Mouse (Mus musculus) embryonic facial prominence, embryonic 15.5 days (tissue): Measurements from ENCODE around the gene Nsun4. TPM values are rescaled to one million over a fixed set of nuclear protein-coding genes. Genes with fewer than 3 reads are reported as not detected.

ENCODE experiments used
- polyA plus RNA-seq: library from polyadenylated mRNA; unstranded; fragments of >200 nt; fragmentation: Nextera tagmentation; extraction: Ambion mirVana; gene quantifications from 2 replicates; pipeline ENCODE4 v1.2.1, GENCODE M21; 2015

Nsun4 gene
- polyA plus RNA-seq, 1 experiment from 2014 or later, result 17.9 TPM

Other genes with a start within 250 kb of the Nsun4 start
- gene Mob3c, start 225.8 kb downstream of the Nsun4 start, polyA plus RNA-seq, result 14.5 and 15.5 TPM in 2 replicates
- 33.1 and 33.2 TPM in 2 replicates for gene Mknk1, start 214.7 kb downstream of the Nsun4 start, polyA plus RNA-seq
- not detected in 2 replicates for gene Kncn, start 169.5 kb downstream of the Nsun4 start, polyA plus RNA-seq
- gene 6430628N08Rik, start 163.2 kb downstream of the Nsun4 start, polyA plus RNA-seq, result 0.23 TPM in 1 of 2 replicates, not detected in the other
- gene Dmbx1, start 114.0 kb downstream of the Nsun4 start, polyA plus RNA-seq, result 3.3 TPM in 2 replicates
- gene Faah, start 36.0 kb downstream of the Nsun4 start, polyA plus RNA-seq, result 7.0 and 8.5 TPM in 2 replicates
- gene Uqcrh, start 21.2 kb upstream of the Nsun4 start, polyA plus RNA-seq, result 472 and 502 TPM in 2 replicates
- gene Lrrc41, start 21.4 kb upstream of the Nsun4 start, polyA plus RNA-seq, result 79.5 and 81.6 TPM in 2 replicates
- 21.8 and 23.6 TPM in 2 replicates for gene Rad54l, start 69.8 kb upstream of the Nsun4 start, polyA plus RNA-seq
- 61.5 and 65.2 TPM in 2 replicates for gene Pomgnt1, start 70.0 kb upstream of the Nsun4 start, polyA plus RNA-seq
- gene Lurap1, start 97.5 kb upstream of the Nsun4 start, polyA plus RNA-seq, result 3.2 and 3.4 TPM in 2 replicates
- 5.9 and 9.7 TPM in 2 replicates for gene Tspan1, start 113.7 kb upstream of the Nsun4 start, polyA plus RNA-seq
- not detected in 2 replicates for gene 1700042G07Rik, start 119.5 kb upstream of the Nsun4 start, polyA plus RNA-seq
- not detected in 2 replicates for gene Gm49337, start 119.5 kb upstream of the Nsun4 start, polyA plus RNA-seq
- 15.6 and 15.9 TPM in 2 replicates for gene Pik3r3, start 167.7 kb upstream of the Nsun4 start, polyA plus RNA-seq